Comparison of ENCODE assay signal across 10 mouse cellular contexts in genomic region chr14:120347410-120348315, GRCm38 (mm10).
DNase-seq lines count a peak whose midpoint lies in the region; ATAC-seq and TF ChIP-seq lines count a peak whose summit lies in the region.
"Had no signal": no experiment of that assay in that cellular context is flagged by ENCODE, and none has a peak within 500 bp of the region (broad histone marks: within the 10 kb centered on the region; RNA-seq: fewer than 3 reads in every experiment).

No protein-coding gene starts in this region.

- TF ChIP-seq CTCF in bone marrow macrophage, adult 2 months (IDR thresholded peaks at IDR 0.05; ENCODE audit: low read depth, low read length), result 0 out of 2 replicates have a peak, but pooled peaks have one; percentile 14
- peak; percentile 45 for TF ChIP-seq CTCF in liver, postnatal 0 days (IDR thresholded peaks at IDR 0.05; ENCODE audit: low read depth)

- TF ChIP-seq EP300 in liver, postnatal 0 days (IDR thresholded peaks at IDR 0.05; ENCODE audit: low read depth), result no peak

- peaks cover 38% of the 10 kb centered on the region for H3K36me3 ChIP-seq in kidney, embryonic 15.5 days
- peaks cover 3% of the 10 kb centered on the region; the same call in 1 of the 2 replicates for H3K36me3 ChIP-seq in liver, postnatal 0 days (replicated peaks; ENCODE audit: insufficient read depth, low read length)
- H3K36me3 ChIP-seq: neural tube, embryonic 12.5 days had no signal

- no peaks in the 10 kb centered on the region for H3K27me3 ChIP-seq in kidney, embryonic 15.5 days
- H3K27me3 ChIP-seq in liver, postnatal 0 days (ENCODE audit: insufficient read depth, low read length), result no peaks in the 10 kb centered on the region
- H3K27me3 ChIP-seq: neural tube, embryonic 12.5 days had no signal

- peaks cover 3% of the 10 kb centered on the region; the same call in 1 of the 2 replicates for H3K9me3 ChIP-seq in kidney, embryonic 15.5 days (replicated peaks)
- no peaks in the 10 kb centered on the region for H3K9me3 ChIP-seq in liver, postnatal 0 days (ENCODE audit: low read length)

- peaks cover 17% of the 10 kb centered on the region for H3K4me1 ChIP-seq in kidney, embryonic 15.5 days
- no peaks in the 10 kb centered on the region for H3K4me1 ChIP-seq in bone marrow macrophage, adult 2 months (ENCODE audit: control insufficient read depth, insufficient read depth, low read length)
- H3K4me1 ChIP-seq in liver, postnatal 0 days (ENCODE audit: insufficient read depth), result no peaks in the 10 kb centered on the region
- H3K4me1 ChIP-seq: neural tube, embryonic 12.5 days had no signal

- TF ChIP-seq POLR2A in bone marrow macrophage, adult 2 months (IDR thresholded peaks at IDR 0.05; ENCODE audit: borderline replicate concordance, low read depth, low read length), result no peak

- no peak overlapping the region for H3K4me2 ChIP-seq in kidney, embryonic 15.5 days
- H3K4me2 ChIP-seq in liver, postnatal 0 days (ENCODE audit: low read depth, low read length), result no peak overlapping the region
- H3K4me2 ChIP-seq: neural tube, embryonic 12.5 days had no signal

- DNase-seq in kidney, postnatal 10 days, result no peak
- DNase-seq in liver, postnatal 0 days, result no peak
- DNase-seq in urinary bladder, adult 18-20 months (ENCODE audit: low spot score in 2 of 2), result no peak
- no peak for DNase-seq in embryo, embryonic 10 days (ENCODE audit: low spot score)
- no peak for DNase-seq in urinary bladder, postnatal 14 days (ENCODE audit: low spot score)
- DNase-seq: kidney, adult 18-20 months had no signal

- 60% methylated on average over 11 of the region's 11 CpGs for WGBS in kidney, embryonic 15.5 days
- WGBS in liver, postnatal 0 days (ENCODE audit: insufficient replicate concordance), result 49% methylated on average over 11 of the region's 11 CpGs

- H3K4me3 ChIP-seq in kidney, embryonic 15.5 days (replicated peaks), result no peak overlapping the region
- no peak overlapping the region for H3K4me3 ChIP-seq in bone marrow macrophage, adult 2 months (ENCODE audit: insufficient read depth, low read length)
- no peak overlapping the region for H3K4me3 ChIP-seq in liver, postnatal 0 days (ENCODE audit: low read depth, low read length)
- H3K4me3 ChIP-seq: neural tube, embryonic 12.5 days had no signal

- H3K9ac ChIP-seq in kidney, embryonic 15.5 days, result no peak overlapping the region
- H3K9ac ChIP-seq in liver, postnatal 0 days (replicated peaks), result no peak overlapping the region
- H3K9ac ChIP-seq: neural tube, embryonic 12.5 days had no signal

- 0 out of 2 replicates have a peak, but pooled peaks have one; percentile 38 for ATAC-seq in kidney, embryonic 15.5 days (replicated peaks; ENCODE audit: low FRiP score)
- ATAC-seq in CD4-positive, CD25-positive, alpha-beta regulatory T cell, adult 4 months, result peak; percentile 89
- ATAC-seq in liver, postnatal 0 days, result no peak

- H3K27ac ChIP-seq in kidney, embryonic 15.5 days, result 0 out of 2 replicates have a peak overlapping the region, but pooled peaks have one; percentile 20
- no peak overlapping the region for H3K27ac ChIP-seq in bone marrow macrophage, adult 2 months (ENCODE audit: insufficient read depth, low read depth, low read length)
- H3K27ac ChIP-seq in liver, postnatal 0 days (ENCODE audit: low read depth), result no peak overlapping the region
- H3K27ac ChIP-seq: neural tube, embryonic 12.5 days had no signal
